Mouse (Mus musculus): ENCODE results near the gene 1700019N19Rik.

DNA sequence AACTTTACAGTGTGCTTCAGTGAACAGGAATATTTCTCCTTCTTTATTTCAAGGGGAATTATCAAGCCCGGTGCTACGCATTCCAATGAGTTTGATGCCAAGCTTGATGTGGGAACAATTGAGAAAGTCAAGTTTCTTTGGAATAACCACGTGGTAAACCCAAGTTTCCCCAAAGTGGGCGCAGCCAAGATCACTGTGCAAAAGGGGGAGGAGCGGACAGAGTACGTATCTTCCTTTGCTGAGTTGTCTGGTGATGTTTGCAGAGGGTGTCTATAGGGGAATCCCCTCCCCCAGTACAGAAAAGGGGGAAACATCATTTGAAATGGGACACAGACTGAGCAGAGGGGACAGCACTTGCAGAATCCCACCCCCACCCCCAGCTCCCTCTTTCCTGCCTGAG is 53.2 kb downstream of the 1700019N19Rik start:
- TF ChIP-seq CTCF (IDR thresholded peaks at IDR 0.05; ENCODE audit: low read depth, low read length) (no peak), POLR2A (IDR thresholded peaks at IDR 0.05; ENCODE audit: borderline replicate concordance, low read depth, low read length) (no peak)

Measured in bone marrow macrophage, adult 2 months (primary cell).